Mouse (Mus musculus) embryonic fibroblast, embryonic 13.5 days (primary cell): ENCODE results near the gene Zfp296.
A peak's percentile ranks its signal among the peaks of the same experiment; 100 is the strongest.

Experiments
- CTCF ChIP-seq: IDR thresholded peaks from 2 replicates; pipeline ENCODE4 v1.5.1; 2011; ENCODE audit warnings: mild to moderate bottlenecking, control low read depth, low read length, moderate library complexity, borderline replicate concordance; ENCODE audit not compliant: insufficient read depth
- POLR2A ChIP-seq: IDR thresholded peaks from 2 replicates; pipeline ENCODE4 v1.6.1; 2011; ENCODE audit warnings: low read depth, mild to moderate bottlenecking, control low read depth, low read length, moderate library complexity

DNA sequence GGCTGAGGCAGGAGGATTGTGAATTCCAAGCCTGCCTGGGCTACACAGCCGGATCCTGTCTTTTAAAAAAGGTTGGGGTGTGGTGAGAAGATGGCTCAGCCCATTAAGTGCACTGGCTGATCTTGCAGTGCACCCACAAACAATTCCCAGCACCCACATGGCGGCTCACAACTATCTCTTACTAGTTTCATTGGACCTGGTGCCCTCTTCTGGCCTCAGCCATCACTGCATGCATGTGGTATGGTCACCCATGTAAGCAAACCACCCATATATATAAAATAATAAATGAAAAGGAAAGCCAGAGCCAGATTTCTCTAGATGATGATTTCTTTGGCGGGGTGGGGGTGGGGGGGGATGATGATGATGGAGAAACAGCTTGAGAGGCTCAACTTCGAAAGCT, 12.6 kb upstream of the Zfp296 start:
- TF ChIP-seq CTCF (peak; percentile 32; the same call in 1 of the 2 replicates), POLR2A (no peak)
